Mouse (Mus musculus): ENCODE results near the gene Eif5.

DNA sequence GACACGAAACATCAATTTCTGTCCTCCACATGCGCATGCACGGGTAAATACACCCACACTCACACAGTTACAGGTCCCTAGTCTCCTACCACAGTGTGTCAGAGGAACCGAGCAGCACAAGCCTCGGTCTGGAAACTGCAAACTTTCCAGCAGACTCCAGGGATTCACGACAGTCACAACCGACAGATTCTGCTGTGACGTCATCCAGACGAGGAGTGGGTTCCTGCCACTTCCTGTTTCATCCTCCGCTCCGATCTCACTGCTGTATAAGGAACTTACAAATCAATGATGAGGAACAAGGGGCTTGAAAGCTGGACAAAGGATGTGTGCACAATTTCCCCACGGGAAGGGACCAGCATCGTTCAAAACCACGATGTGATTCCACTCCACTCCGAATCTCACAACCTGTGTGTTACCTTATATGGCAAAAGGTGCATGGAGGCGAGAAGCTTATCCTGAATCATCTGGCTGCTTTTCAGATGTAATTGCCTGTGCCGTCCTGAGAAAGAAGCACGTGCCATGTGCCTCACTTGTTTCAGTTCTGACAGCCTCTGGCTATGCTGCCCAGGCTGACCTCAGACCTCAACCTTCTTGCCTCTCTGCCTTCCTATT, 21.9 kb downstream of the Eif5 start:
- TF ChIP-seq POLR2A (IDR thresholded peaks at IDR 0.05; ENCODE audit: low read depth, low read length) (no peak), CTCF (conservative IDR thresholded peaks at IDR 0.05; ENCODE audit: insufficient read depth, insufficient read length, low read depth, low read length) (no peak)
